Mouse (Mus musculus): ENCODE data around the gene Thoc2. TPM values are rescaled to one million over a fixed set of nuclear protein-coding genes. Genes with fewer than 3 reads are reported as not detected.

The Thoc2 gene
- 45.0 and 46.6 TPM in 2 replicates for polyA plus RNA-seq (2015; fragmentation: Nextera tagmentation; extraction: Ambion mirVana)

GRCm38 (mm10) chrX:41920574-41920973 is at the start of gene Thoc2:
Gene Thoc2, minus strand, starts transcription at chrX:41920674.

Other genes with a start within 250 kb of the Thoc2 start
- 10.9 and 14.0 TPM in 2 replicates for gene Xiap, start 139.0 kb upstream of the Thoc2 start, polyA plus RNA-seq (2015; fragmentation: Nextera tagmentation; extraction: Ambion mirVana)
- gene Stag2, start 228.6 kb upstream of the Thoc2 start, polyA plus RNA-seq (2015; fragmentation: Nextera tagmentation; extraction: Ambion mirVana): 30.6 and 32.1 TPM in 2 replicates

Data from spleen, postnatal 0 days (tissue).